Mouse (Mus musculus) adrenal gland, adult 18-20 months (tissue): ENCODE measurements around the gene Clgn. TPM values are rescaled to one million over a fixed set of nuclear protein-coding genes. Genes with fewer than 3 reads are reported as not detected.
A peak's percentile ranks its signal among the peaks of the same experiment; 100 is the strongest.
"Not testable (repeated sequence)": the region's sequence is repeated elsewhere in the genome, so short reads cannot be mapped to it uniquely, and the experiment has no call there.

Experiments used
- DNase-seq, 2 experiments: peaks; one replicate each; pipeline ENCODE4 v3.0.0; 2021 to 2022; ENCODE audit warnings: low spot score in 2 of 2
- total RNA-seq, 2 experiments: library from RNA; stranded (reverse); gene quantifications; 1 replicate in 1 of 2; 2 replicates in 1 of 2; pipeline ENCODE4 v1.2.3; 2021

Clgn gene
- total RNA-seq, 2 experiments from 2014 or later: not detected

GRCm38 (mm10) chr8:83423032-83423825, 33.6 kb downstream of the Clgn start:
- DNase-seq: no peak

- no peak for DNase-seq
Observed at GRCm38 (mm10) chr8:83425202-83425601, 35.5 kb downstream of the Clgn start.

- DNase-seq: no peak
Observed at GRCm38 (mm10) chr8:83426104-83426759, 36.6 kb downstream of the Clgn start.

GRCm38 (mm10) chr8:83426949-83427348, 37.3 kb downstream of the Clgn start:
- DNase-seq: no peak

GRCm38 (mm10) chr8:83428621-83429020, 39.0 kb downstream of the Clgn start:
- not testable (repeated sequence) for DNase-seq

GRCm38 (mm10) chr8:83429071-83429524, 39.4 kb downstream of the Clgn start:
- DNase-seq: no peak

- no peak for DNase-seq
Observed at GRCm38 (mm10) chr8:83437077-83437476, 47.4 kb downstream of the Clgn start.

GRCm38 (mm10) chr8:83441656-83442242, 52.1 kb downstream of the Clgn start:
- DNase-seq: no peak

GRCm38 (mm10) chr8:83442243-83443051, 52.8 kb downstream of the Clgn start:
- DNase-seq: peak; percentile 96 to 97

GRCm38 (mm10) chr8:83443052-83443400, 53.4 kb downstream of the Clgn start:
- no peak for DNase-seq

- DNase-seq: no peak
Observed at GRCm38 (mm10) chr8:83449960-83450359, 60.3 kb downstream of the Clgn start.

GRCm38 (mm10) chr8:83451056-83451455, 61.4 kb downstream of the Clgn start:
- no peak for DNase-seq

- DNase-seq: no peak
Observed at GRCm38 (mm10) chr8:83457121-83457520, 67.5 kb downstream of the Clgn start.

- no peak for DNase-seq
Observed at GRCm38 (mm10) chr8:83458222-83458621, 68.6 kb downstream of the Clgn start, which contains the start of gene Scoc. TSS of gene Scoc (minus strand) at chr8:83458391.

GRCm38 (mm10) chr8:83459606-83460005, 69.9 kb downstream of the Clgn start:
- DNase-seq: no peak

Other genes with a start within 250 kb of the Clgn start
- gene Tbc1d9, start 224.5 kb upstream of the Clgn start, total RNA-seq: 10 to 100 TPM in 1 of 2 experiments, 1 to 10 TPM in 1; 8.1 to 10.9 TPM
- under 1 TPM in 1 of 2 experiments, not detected in 1; 0.46 TPM for gene Gm10645, start 223.7 kb upstream of the Clgn start, total RNA-seq
- 1,000 to 10,000 TPM in 1 of 2 experiments, 100 to 1,000 TPM in 1; 986 to 1,893 TPM for gene Ucp1, start 99.5 kb upstream of the Clgn start, total RNA-seq
- gene Elmod2, start 57.4 kb upstream of the Clgn start, total RNA-seq: 10 to 100 TPM; 21.2 to 25.9 TPM
- not detected for gene Mgat4d, start 41.4 kb upstream of the Clgn start, total RNA-seq
- gene Scoc, start 68.5 kb downstream of the Clgn start, total RNA-seq: 10 to 100 TPM; 80.2 to 90.2 TPM
- not detected for gene Olfr370, start 145.9 kb downstream of the Clgn start, total RNA-seq
- 100 to 1,000 TPM; 220 to 282 TPM for gene Ndufb7, start 176.8 kb downstream of the Clgn start, total RNA-seq
- 100 to 1,000 TPM; 498 to 523 TPM for gene Tecr, start 218.1 kb downstream of the Clgn start, total RNA-seq
- gene Dnajb1, start 218.3 kb downstream of the Clgn start, total RNA-seq: 10 to 100 TPM; 75.9 to 83.0 TPM